Mouse (Mus musculus) hindbrain, embryonic 12.5 days (tissue): ENCODE measurements at regions not wholly inside any gene's neighbourhood (a gene's known extent, or its start where the extent isn't known, plus 50 kb on each side); places are given as distances from the start of the nearest gene placed in this dataset.

Source experiments
- ATAC-seq: fragments of 200-750 bp; cut with Nextera tagmentation; 2 replicates; pipeline ENCODE4 v1.8.0; 2017; ENCODE audit warnings: moderate TSS enrichment; ENCODE audit not compliant: low FRiP score
- H3K27ac ChIP-seq: fragments of 300-500 bp; sonication (generic); 2 replicates; pipeline ENCODE4 v1.5.1; 2016; ENCODE audit warnings: mild to moderate bottlenecking
- H3K27me3 ChIP-seq: fragments of 300-500 bp; sonication (generic); 2 replicates; pipeline ENCODE4 v1.6.1; 2016; ENCODE audit warnings: mild to moderate bottlenecking
- H3K36me3 ChIP-seq: fragments of 300-500 bp; sonication (generic); 2 replicates; pipeline ENCODE4 v1.6.1; 2016; ENCODE audit warnings: mild to moderate bottlenecking
- H3K4me1 ChIP-seq: fragments of 300-500 bp; sonication (generic); 2 replicates; pipeline ENCODE4 v1.6.1; 2016
- H3K4me2 ChIP-seq: fragments of 300-500 bp; sonication (generic); replicated peaks from 2 replicates; pipeline ENCODE4 v1.6.1; 2016; ENCODE audit warnings: mild to moderate bottlenecking
- H3K4me3 ChIP-seq: fragments of 300-500 bp; sonication (generic); 2 replicates; pipeline ENCODE4 v1.5.1; 2016; ENCODE audit warnings: mild to moderate bottlenecking
- H3K9ac ChIP-seq: fragments of 300-500 bp; sonication (generic); 2 replicates; pipeline ENCODE4 v1.6.1; 2016; ENCODE audit warnings: mild to moderate bottlenecking, moderate library complexity
- H3K9me3 ChIP-seq: fragments of 300-500 bp; sonication (generic); replicated peaks from 2 replicates; pipeline ENCODE4 v1.6.1; 2016; ENCODE audit warnings: mild to moderate bottlenecking
- WGBS: fragments of 180-500 bp; shearing (Covaris S2); methylation state at CpG from one replicate; pipeline ENCODE4 v1.1.7; 2016; 5-methylcytosine and 5-hydroxymethylcytosine counted together

DNA sequence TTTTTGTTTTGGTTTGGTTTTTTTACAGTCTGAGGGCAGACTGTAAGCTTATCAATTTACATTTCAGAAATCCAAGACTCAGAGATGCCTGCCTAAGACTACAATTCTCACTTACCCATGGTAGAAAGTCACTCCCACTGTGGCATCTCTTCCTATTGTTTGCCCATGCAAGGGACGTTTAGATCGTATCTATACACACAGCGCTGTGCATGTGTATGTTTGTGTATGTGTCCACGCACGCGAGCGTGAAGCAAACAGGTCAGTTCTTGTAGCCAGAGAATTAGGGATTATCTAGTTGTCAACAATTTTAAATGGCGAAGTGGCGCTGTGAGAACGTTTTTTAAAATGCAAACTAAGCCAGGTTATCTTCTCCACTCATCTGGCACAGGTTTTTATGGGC lies 223.6 kb upstream of the Ankrd55 start:
- H3K9ac ChIP-seq, result no peak overlapping the region
- peaks cover 4% of the 10 kb centered on the region; the same call in 1 of the 2 replicates for H3K4me1 ChIP-seq
- no peak overlapping the region for H3K27ac ChIP-seq
- 88% methylated on average over 10 of the region's 10 CpGs for WGBS
- H3K4me3 ChIP-seq, result no peak overlapping the region
- no peaks in the 10 kb centered on the region for H3K36me3 ChIP-seq
- H3K27me3 ChIP-seq, result no peaks in the 10 kb centered on the region
- H3K9me3 ChIP-seq, result no peaks in the 10 kb centered on the region
- no peak for ATAC-seq
- no peak overlapping the region for H3K4me2 ChIP-seq

DNA sequence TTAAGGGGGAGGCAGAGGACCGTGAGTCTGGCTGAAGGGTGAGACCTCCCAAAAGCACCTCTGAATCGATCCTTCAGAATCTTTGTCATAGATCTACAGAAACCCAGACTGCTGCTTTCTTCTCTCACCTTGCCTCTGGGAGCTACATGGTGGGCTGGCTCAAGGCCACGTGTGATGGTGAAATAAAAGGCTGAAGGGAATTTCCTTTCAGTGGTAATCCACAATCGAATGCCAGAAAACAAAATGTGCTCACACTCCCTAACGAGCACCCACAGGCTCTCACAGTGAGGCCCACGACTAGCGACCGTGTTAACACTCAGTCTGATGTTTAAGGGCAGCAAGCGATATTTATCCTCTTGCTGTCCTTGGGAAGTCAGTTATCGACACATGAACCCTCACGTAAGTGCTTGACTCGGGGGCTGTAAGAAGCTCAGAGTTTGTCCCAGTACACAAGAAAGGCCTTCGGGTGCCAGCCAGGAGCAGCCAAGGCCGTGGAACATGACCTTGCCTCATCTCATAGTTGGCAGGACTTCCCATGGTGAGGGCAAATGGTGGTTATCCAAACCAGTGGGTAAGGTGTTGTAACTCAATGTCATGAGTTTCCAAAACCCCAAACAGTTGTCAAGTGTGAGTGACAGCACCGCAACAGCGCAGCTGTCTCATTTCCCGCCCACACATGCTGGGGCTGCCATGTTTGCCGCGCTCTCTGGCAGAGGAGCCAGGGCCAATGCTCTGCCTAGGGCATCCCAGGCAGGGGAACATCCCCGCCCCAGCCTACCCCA lies 221.0 kb upstream of the Ankrd55 start:
- Histone ChIP-seq H3K36me3 (no peaks in the 10 kb centered on the region), H3K9me3 (no peaks in the 10 kb centered on the region), H3K9ac (no peak overlapping the region), H3K27ac (no peak overlapping the region), H3K4me2 (no peak overlapping the region), H3K27me3 (no peaks in the 10 kb centered on the region), H3K4me3 (no peak overlapping the region), H3K4me1 (peaks cover 4% of the 10 kb centered on the region; the same call in 1 of the 2 replicates)
- 83% methylated on average over 20 of the region's 20 CpGs for WGBS
- ATAC-seq, result no peak

DNA sequence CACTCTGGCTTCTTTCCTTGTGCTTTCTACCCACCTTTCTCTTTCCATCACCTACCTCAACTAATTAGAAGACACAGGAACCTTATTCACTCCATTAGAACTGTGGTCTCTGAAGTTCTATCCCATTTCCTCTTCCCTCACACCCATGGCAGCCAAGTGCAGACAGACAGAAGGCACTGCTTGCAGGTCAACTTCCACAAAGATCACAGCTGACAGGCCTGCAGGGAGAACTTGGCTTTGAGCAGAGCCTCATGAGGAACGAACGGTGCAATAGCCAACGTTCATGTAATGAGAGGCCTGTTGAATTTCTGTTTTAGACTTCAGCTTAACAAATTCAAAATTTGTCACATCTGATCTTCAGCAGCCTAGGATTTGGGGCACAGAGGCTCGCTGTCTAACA lies 217.5 kb upstream of the Ankrd55 start:
- no peak overlapping the region for H3K9ac ChIP-seq
- no peak for ATAC-seq
- H3K27ac ChIP-seq, result no peak overlapping the region
- H3K4me2 ChIP-seq, result no peak overlapping the region
- H3K9me3 ChIP-seq, result no peaks in the 10 kb centered on the region
- no peaks in the 10 kb centered on the region for H3K27me3 ChIP-seq
- H3K4me1 ChIP-seq, result no peaks in the 10 kb centered on the region
- H3K36me3 ChIP-seq, result no peaks in the 10 kb centered on the region
- WGBS, result 91% methylated on average over 4 of the region's 4 CpGs
- no peak overlapping the region for H3K4me3 ChIP-seq

DNA sequence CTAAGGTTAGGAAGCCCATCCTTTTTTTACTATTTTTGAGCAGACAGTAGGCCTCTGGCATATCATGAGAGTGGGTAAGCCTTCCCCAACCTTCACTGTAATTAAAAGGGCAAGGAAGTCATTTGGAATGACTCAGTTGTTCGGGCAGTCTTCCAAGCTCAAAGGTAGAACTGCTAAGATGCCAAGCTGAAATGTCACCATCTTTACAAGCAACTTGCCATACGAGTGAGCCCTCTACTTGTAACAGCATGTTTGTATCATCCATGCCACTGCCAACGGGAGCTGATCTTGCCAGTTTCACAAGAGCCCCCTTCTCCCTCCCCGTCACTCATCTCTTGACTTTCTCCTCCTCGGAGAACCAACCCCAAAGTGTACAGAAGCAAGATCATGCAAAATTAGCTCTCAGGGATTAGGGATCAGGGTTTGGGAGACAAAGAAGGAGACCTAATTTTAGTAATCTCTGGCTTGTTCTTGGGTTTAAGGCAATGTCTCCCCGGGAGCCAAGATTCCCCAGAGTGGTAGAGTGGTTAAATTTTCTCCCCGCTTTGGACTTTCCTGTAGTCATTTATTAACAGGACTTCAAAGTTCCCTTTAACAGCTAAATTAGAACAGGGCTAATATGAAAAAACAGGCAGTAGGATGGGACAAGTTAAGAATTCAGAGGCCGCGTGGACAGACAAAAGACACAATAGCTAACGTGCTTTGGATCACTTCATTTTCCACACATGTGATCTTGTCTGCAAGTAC lies 216.9 kb upstream of the Ankrd55 start:
- no peak overlapping the region for H3K9ac ChIP-seq
- no peaks in the 10 kb centered on the region for H3K27me3 ChIP-seq
- no peak overlapping the region for H3K27ac ChIP-seq
- H3K9me3 ChIP-seq, result no peaks in the 10 kb centered on the region
- 88% methylated on average over 10 of the region's 10 CpGs for whole genome bisulfite sequencing
- no peak overlapping the region for H3K4me2 ChIP-seq
- ATAC-seq, result no peak
- H3K36me3 ChIP-seq, result no peaks in the 10 kb centered on the region
- no peaks in the 10 kb centered on the region for H3K4me1 ChIP-seq
- no peak overlapping the region for H3K4me3 ChIP-seq

DNA sequence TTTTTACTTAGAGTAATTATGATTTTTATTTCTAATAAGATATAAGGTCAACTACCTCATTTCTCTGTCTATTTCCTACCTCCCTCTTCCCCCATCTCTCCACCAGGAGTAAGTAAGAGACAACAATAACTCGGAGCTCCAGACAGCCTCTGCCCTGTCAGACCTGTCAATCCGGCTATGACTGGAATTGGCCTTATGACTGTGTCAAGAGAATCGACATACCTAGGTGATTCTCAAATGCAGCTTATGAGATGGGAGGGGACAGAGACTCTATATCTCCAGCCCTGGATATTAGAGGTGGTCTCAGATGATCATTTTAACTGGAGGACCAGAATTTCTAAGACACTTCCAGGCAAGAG lies 216.3 kb upstream of the Ankrd55 start:
- Histone ChIP-seq H3K27me3 (no peaks in the 10 kb centered on the region), H3K4me2 (no peak overlapping the region), H3K27ac (no peak overlapping the region), H3K9ac (no peak overlapping the region), H3K9me3 (no peaks in the 10 kb centered on the region), H3K36me3 (no peaks in the 10 kb centered on the region), H3K4me1 (no peaks in the 10 kb centered on the region), H3K4me3 (no peak overlapping the region)
- ATAC-seq, result no peak
- 87% methylated on average over 3 of the region's 3 CpGs for WGBS

DNA sequence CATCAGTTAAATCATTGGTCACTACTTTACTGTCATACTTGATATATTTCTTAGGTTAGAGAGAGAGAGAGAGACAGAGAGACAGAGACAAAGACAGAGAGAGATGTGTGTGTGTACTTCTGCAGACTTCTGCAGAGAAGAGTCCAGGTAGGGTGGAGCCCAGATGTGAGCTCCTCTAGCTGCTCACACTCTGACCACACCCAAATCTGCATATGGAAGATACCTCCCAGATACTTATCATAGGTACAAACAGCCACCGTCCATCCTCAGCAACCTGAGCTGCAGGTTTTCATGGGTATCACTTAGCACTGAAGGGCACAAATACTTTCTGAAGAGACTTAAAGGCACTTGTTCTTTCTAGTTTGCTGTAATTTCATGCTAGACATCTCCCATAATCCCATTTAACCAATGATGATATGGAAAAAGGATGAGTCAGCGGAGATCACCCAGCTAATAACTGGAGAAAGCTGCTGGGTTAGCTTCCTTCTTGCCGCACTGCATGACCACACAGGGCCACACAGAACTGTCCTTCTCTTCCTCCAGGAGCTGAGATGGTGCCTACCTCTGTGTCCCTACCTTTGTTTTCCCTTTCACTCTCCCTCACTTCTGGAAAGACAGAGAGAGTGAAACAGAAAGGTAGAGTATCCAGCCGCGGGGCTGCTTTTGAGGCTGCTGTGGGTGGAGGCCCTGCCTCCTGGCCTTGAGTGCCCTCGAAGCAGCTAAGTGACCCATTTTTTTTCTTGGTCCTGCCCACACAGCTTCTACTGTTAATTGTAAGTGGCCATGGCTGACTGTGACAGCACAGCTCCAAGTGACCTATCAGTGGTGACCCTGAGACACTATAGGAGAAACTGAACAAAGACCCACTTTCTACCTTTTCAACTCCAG lies 214.5 kb upstream of the Ankrd55 start:
- no peaks in the 10 kb centered on the region for H3K36me3 ChIP-seq
- no peak overlapping the region for H3K9ac ChIP-seq
- no peak overlapping the region for H3K4me3 ChIP-seq
- H3K27me3 ChIP-seq, result no peaks in the 10 kb centered on the region
- no peaks in the 10 kb centered on the region for H3K9me3 ChIP-seq
- no peak overlapping the region for H3K27ac ChIP-seq
- WGBS, result 84% methylated on average over 6 of the region's 6 CpGs
- no peak for ATAC-seq
- H3K4me2 ChIP-seq, result no peak overlapping the region
- H3K4me1 ChIP-seq, result no peaks in the 10 kb centered on the region

DNA sequence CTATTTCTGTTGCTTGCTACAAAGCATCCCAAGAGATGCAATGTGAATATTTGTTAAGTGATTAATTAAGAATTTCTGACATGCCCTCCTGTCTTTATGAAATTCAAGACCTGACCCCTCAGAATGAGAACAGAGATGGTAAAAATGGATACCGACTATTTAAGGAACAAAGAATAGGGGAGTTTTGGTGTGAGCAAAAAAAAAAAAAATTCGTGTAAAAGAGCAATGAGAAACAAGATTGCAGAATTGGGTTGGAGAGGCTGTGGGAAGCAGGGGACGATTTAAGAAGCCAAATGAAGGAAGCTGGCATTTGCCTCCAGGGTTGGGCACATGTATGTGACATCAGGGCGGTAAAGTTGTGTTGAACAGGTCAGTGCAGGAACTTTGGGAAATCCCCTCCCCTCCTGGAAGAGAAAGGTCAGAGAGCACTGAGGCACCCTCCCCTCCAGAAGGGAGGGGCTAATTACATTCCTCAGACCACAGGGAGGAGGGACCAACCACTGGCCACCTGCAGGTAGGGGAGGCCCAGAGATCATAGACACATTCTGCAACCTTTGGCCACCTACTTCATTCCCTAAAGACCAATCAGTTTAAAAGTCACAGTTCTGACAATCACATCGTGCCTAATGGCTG lies 212.3 kb upstream of the Ankrd55 start:
- Histone ChIP-seq H3K4me2 (no peak overlapping the region), H3K4me1 (no peaks in the 10 kb centered on the region), H3K9me3 (no peaks in the 10 kb centered on the region), H3K9ac (no peak overlapping the region), H3K27me3 (no peaks in the 10 kb centered on the region), H3K4me3 (no peak overlapping the region), H3K36me3 (no peaks in the 10 kb centered on the region), H3K27ac (no peak overlapping the region)
- no peak for ATAC-seq
- 61% methylated on average over 5 of the region's 5 CpGs for WGBS

DNA sequence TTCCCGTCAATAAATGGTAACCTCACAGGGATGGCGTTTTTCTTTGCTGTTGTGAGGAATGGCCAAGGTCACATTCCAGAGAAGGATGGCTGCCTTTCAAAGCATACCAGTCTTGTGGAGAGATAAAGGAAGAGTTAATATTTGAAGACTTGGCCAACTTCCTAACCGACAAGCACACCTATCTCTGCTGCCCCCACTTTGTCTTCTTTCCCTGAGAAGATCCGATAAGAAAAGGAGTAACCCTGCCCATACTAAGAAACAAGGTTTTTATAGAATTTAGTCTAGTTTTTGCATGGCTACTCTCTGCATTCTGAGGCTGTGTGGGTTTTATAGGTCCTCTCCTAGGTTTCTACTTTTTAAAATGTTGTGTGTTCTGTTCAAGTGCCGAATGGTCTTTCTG lies 210.2 kb upstream of the Ankrd55 start:
- H3K36me3 ChIP-seq, result no peaks in the 10 kb centered on the region
- ATAC-seq, result no peak
- no peak overlapping the region for H3K4me2 ChIP-seq
- H3K9me3 ChIP-seq, result no peaks in the 10 kb centered on the region
- H3K9ac ChIP-seq, result no peak overlapping the region
- H3K27me3 ChIP-seq, result no peaks in the 10 kb centered on the region
- no peak overlapping the region for H3K4me3 ChIP-seq
- WGBS, result 84% methylated on average over 5 of the region's 5 CpGs
- H3K4me1 ChIP-seq, result no peaks in the 10 kb centered on the region
- H3K27ac ChIP-seq, result no peak overlapping the region

DNA sequence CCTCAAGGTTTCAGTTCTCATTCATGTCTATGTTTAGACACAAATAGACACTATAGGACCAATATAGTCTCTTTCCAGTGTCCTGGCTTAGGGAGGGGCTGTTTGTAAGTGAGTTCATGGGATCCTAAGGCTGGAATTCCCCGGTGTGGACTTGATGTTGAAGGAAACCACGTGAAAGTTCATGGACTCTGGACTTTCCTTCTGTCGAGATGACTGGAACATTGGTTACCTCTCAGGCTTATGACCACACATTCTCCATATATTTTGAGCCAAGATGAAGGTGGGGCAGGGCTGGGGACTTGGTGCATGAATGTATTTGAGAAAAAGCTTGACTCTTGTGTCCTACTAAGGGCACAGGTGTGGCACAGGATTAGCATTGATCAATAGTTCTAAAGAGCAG lies 206.3 kb upstream of the Ankrd55 start:
- Histone ChIP-seq H3K9me3 (no peaks in the 10 kb centered on the region), H3K9ac (no peak overlapping the region)
- WGBS, result 90% methylated on average over 3 of the region's 3 CpGs

DNA sequence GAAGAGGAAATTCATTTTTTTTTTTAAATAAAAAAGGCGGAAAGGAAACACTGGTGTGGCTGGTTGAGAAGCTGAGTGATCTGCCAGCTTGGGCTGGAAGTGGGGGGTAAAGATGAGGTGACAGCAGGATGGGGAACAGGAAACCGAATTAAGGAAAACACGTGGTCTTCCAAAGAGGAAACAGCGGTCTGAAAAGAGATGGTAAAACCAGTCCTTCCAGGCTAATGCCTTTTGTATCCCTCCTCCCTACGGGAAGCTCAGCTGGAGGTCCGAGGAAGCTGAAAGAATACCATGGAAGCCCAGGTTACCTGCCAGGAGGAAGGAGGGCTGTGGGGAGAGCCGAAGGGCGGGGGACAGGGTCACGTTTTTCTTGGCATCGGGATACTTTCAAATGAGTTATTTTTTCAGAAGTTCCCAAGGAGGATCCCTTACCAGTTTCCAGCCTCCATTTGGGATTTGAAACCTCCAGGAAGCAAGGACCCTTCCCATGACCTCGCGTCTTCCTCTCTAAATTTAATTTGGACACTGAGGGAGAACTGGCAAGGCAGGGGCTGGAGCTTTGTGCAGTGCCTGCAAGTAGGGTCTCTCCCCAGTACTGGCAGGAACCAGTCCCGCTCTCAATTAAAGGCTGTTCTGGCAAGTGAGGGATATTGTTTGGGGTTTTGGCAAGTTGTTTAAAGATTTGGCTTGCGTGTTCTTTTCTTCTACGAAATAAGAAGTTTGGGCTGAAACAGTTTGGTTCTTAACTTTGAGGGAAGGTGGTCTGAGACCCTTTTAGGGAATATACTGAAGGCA lies 203.6 kb upstream of the Ankrd55 start:
- no peaks in the 10 kb centered on the region for H3K9me3 ChIP-seq
- no peak overlapping the region for H3K9ac ChIP-seq
- peaks cover 5% of the 10 kb centered on the region for H3K4me1 ChIP-seq
- H3K4me2 ChIP-seq, result no peak overlapping the region
- H3K36me3 ChIP-seq, result no peaks in the 10 kb centered on the region
- H3K27ac ChIP-seq, result no peak overlapping the region
- H3K27me3 ChIP-seq, result no peaks in the 10 kb centered on the region
- no peak for ATAC-seq
- H3K4me3 ChIP-seq, result no peak overlapping the region
- WGBS, result 52% methylated on average over 15 of the region's 15 CpGs

More for the DNA sequence above, 206.3 kb upstream of the Ankrd55 start:
- H3K27me3 ChIP-seq, result no peaks in the 10 kb centered on the region
- H3K4me1 ChIP-seq, result no peaks in the 10 kb centered on the region
- H3K4me2 ChIP-seq, result no peak overlapping the region
- no peaks in the 10 kb centered on the region for H3K36me3 ChIP-seq
- H3K27ac ChIP-seq, result no peak overlapping the region
- no peak for ATAC-seq
- no peak overlapping the region for H3K4me3 ChIP-seq

DNA sequence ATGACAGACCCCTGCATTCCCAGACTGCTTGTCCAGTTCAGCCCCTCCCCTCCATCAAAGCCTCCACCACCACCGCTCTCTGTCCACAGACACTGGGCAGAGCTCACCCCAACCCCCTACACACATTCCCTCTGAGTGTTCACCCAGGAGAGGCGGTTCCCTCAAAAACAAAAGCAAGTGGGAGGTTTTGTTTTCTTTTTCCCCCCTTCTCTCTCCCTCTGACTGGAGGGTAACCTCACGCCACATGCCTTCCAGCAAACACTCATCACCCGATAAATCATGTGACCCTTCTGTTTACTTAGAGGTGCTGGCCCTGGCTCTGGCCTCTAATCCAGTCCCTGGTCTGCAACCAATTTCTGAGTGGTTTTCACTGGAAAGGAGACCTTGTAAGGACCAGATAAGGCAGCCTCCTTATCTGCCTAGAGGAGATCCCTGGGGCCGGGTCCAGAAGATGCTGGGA lies 199.9 kb upstream of the Ankrd55 start:
- Histone ChIP-seq H3K9ac (no peak overlapping the region), H3K36me3 (no peaks in the 10 kb centered on the region), H3K4me3 (no peak overlapping the region), H3K4me2 (no peak overlapping the region), H3K4me1 (peaks cover 5% of the 10 kb centered on the region), H3K9me3 (no peaks in the 10 kb centered on the region), H3K27me3 (no peaks in the 10 kb centered on the region; the same call in 1 of the 2 replicates), H3K27ac (no peak overlapping the region)
- 16% methylated on average over 5 of the region's 5 CpGs for WGBS
- ATAC-seq, result 0 out of 2 replicates have a peak, but pooled peaks have one; percentile 26
